Mouse (Mus musculus): ENCODE measurements around the gene Grin2a.

DNA sequence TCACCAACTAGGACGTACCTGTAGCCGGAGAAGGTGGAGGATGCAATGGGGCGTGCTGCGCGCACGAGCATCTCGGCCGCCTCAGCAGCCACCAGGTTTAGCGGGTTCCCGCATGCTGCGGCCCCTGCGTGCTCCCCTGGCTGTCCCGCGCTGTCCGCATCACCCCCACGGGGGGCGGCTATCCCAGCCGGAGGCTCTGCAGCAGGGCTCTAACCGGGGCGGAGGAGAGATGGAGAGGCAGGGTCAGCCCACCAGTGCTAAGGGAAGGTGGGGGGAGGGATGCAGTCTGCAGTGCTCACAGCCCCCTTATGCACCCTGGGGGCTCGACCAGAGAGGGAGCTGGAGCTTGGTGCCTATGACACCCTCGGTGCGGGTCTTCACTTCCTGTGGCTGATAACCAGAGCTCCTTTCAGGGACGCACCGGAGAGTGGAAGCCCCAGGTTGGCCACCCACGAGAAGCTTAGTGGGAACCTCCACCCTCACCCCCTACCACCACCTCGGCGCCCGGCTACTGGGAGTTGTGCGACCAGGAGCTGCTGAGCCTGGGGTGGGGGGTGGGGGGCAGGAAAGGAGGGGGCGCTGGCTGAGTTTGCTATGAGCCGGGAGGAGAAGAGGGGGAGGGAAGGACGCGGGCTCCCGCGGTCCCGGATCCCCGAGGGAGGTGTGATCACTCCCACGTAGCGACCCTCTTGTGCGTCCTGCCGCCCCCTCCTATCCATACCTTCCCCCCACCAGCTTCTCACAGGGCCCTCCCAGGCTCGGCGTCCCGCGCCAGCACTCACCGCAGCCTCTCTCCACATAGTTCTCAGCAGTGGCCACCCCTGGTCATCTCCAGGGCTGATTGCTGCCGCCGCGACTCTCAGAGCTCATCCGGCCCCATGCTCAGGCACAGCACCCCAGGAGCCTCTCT, 1.1 kb downstream of the Grin2a start:
- TF ChIP-seq CTCF (IDR thresholded peaks at IDR 0.05; ENCODE audit: extremely low read depth, insufficient read length, insufficient replicate concordance, low read depth, low read length) (no peak), POLR2A (IDR thresholded peaks at IDR 0.05; ENCODE audit: low read depth, low read length) (no peak)

Measured in small intestine, adult 2 months (tissue).